Mouse (Mus musculus): ENCODE data around the gene Cela3a. TPM values are rescaled to one million over a fixed set of nuclear protein-coding genes. Genes with fewer than 3 reads are reported as not detected.

Cela3a gene
- not detected in 2 replicates for polyA plus RNA-seq (2014; fragmentation: Nextera tagmentation; extraction: Ambion mirVana)

GRCm38 (mm10) chr4:137409691-137410090 lies at the start of gene Cela3a:
Gene Cela3a (minus strand): TSS chr4:137409791.
- H3K27ac ChIP-seq (ENCODE audit: low read depth, low read length), result no peak within 1 kb of the TSS

GRCm38 (mm10) chr4:137458861-137459260 lies 49.3 kb upstream of the Cela3a start:
- Histone ChIP-seq H3K4me1 (ENCODE audit: control insufficient read depth, insufficient read depth, low read length) (peaks cover 15% of the 10 kb centered on the region), H3K36me3 (ENCODE audit: control insufficient read depth, insufficient read depth, low read length) (no peaks in the 10 kb centered on the region), H3K4me3 (ENCODE audit: low read depth, low read length) (no peak overlapping the region), H3K27ac (ENCODE audit: low read depth, low read length) (no peak overlapping the region), H3K9me3 (replicated peaks; ENCODE audit: control insufficient read depth, low read length) (no peaks in the 10 kb centered on the region), H3K9ac (ENCODE audit: low read depth, low read length) (no peak overlapping the region), H3K27me3 (ENCODE audit: control insufficient read depth, insufficient read depth, low read length) (no peaks in the 10 kb centered on the region), H3K4me2 (no peak overlapping the region)
- WGBS (ENCODE audit: insufficient replicate concordance), result 48% methylated on average over 5 of the region's 5 CpGs
- no peak for ATAC-seq (replicated peaks; ENCODE audit: insufficient number of reproducible peaks, low FRiP score, low TSS enrichment)

More at GRCm38 (mm10) chr4:137409691-137410090, at the start of gene Cela3a:
- no peaks in the 10 kb centered on the region for H3K9me3 ChIP-seq (replicated peaks; ENCODE audit: control insufficient read depth, low read length)
- no peak within 1 kb of the TSS for H3K4me2 ChIP-seq
- H3K9ac ChIP-seq (ENCODE audit: low read depth, low read length), result no peak within 1 kb of the TSS
- WGBS (ENCODE audit: insufficient replicate concordance), result 73% methylated on average over 5 of the region's 5 CpGs
- no peak within 1 kb of the TSS for H3K4me3 ChIP-seq (ENCODE audit: low read depth, low read length)
- no peaks in the 10 kb centered on the region for H3K36me3 ChIP-seq (ENCODE audit: control insufficient read depth, insufficient read depth, low read length)
- no peak for ATAC-seq (replicated peaks; ENCODE audit: insufficient number of reproducible peaks, low FRiP score, low TSS enrichment)
- H3K27me3 ChIP-seq (ENCODE audit: control insufficient read depth, insufficient read depth, low read length), result no peaks in the 10 kb centered on the region
- no peaks in the 10 kb centered on the region for H3K4me1 ChIP-seq (ENCODE audit: control insufficient read depth, insufficient read depth, low read length)

DNA sequence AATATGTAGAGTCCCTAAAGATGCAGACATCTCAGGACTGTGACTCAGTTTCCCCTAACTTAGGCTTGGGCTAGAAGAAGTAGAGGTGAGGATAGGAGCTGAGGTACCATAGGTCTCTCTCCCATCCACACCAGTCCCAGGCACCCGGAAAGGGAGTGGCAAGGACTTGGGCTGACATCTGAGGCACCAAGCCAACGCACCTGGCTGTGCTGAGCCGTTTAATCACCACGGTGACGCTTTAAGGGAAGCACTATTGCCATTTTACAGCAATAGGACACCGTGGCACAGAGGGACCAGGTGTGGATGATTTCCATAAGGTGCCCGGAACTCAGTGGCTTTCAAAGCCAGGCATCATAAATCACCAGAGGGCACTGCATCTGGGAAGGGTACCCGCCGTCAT lies 48.7 kb upstream of the Cela3a start:
- H3K9me3 ChIP-seq (replicated peaks; ENCODE audit: control insufficient read depth, low read length), result no peaks in the 10 kb centered on the region
- H3K9ac ChIP-seq (ENCODE audit: low read depth, low read length), result no peak overlapping the region
- H3K27ac ChIP-seq (ENCODE audit: low read depth, low read length), result no peak overlapping the region
- 83% methylated on average over 9 of the region's 9 CpGs for WGBS (ENCODE audit: insufficient replicate concordance)
- no peak overlapping the region for H3K4me3 ChIP-seq (ENCODE audit: low read depth, low read length)
- H3K4me1 ChIP-seq (ENCODE audit: control insufficient read depth, insufficient read depth, low read length), result peaks cover 15% of the 10 kb centered on the region
- no peak for ATAC-seq (replicated peaks; ENCODE audit: insufficient number of reproducible peaks, low FRiP score, low TSS enrichment)
- H3K4me2 ChIP-seq, result no peak overlapping the region
- no peaks in the 10 kb centered on the region for H3K36me3 ChIP-seq (ENCODE audit: control insufficient read depth, insufficient read depth, low read length)
- H3K27me3 ChIP-seq (ENCODE audit: control insufficient read depth, insufficient read depth, low read length), result no peaks in the 10 kb centered on the region

DNA sequence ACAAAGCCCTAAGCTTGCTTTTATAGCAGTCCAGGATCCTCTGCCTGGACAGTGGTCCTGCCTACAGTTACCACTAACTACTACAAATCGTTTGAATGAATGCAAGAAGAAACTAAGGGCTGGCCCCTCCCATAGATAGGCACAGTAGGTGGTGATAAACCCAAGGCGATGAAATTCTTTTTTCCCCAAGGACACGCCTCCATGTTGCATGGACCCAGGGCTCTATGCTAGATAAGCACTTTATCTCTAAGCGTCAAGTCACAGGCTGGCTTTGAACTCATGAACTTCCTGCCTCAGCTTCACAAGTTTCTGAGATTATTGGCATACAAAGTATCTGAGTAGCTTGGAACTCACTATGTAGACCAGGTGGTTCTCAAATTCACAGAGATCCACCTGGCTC lies 47.7 kb upstream of the Cela3a start:
- H3K27ac ChIP-seq (ENCODE audit: low read depth, low read length), result no peak overlapping the region
- H3K4me2 ChIP-seq, result no peak overlapping the region
- H3K4me1 ChIP-seq (ENCODE audit: control insufficient read depth, insufficient read depth, low read length), result peaks cover 15% of the 10 kb centered on the region
- no peaks in the 10 kb centered on the region for H3K9me3 ChIP-seq (replicated peaks; ENCODE audit: control insufficient read depth, low read length)
- 28% methylated on average over 4 of the region's 4 CpGs for WGBS (ENCODE audit: insufficient replicate concordance)
- H3K9ac ChIP-seq (ENCODE audit: low read depth, low read length), result no peak overlapping the region
- no peak for ATAC-seq (replicated peaks; ENCODE audit: insufficient number of reproducible peaks, low FRiP score, low TSS enrichment)
- no peaks in the 10 kb centered on the region for H3K36me3 ChIP-seq (ENCODE audit: control insufficient read depth, insufficient read depth, low read length)
- no peaks in the 10 kb centered on the region for H3K27me3 ChIP-seq (ENCODE audit: control insufficient read depth, insufficient read depth, low read length)
- H3K4me3 ChIP-seq (ENCODE audit: low read depth, low read length), result no peak overlapping the region

DNA sequence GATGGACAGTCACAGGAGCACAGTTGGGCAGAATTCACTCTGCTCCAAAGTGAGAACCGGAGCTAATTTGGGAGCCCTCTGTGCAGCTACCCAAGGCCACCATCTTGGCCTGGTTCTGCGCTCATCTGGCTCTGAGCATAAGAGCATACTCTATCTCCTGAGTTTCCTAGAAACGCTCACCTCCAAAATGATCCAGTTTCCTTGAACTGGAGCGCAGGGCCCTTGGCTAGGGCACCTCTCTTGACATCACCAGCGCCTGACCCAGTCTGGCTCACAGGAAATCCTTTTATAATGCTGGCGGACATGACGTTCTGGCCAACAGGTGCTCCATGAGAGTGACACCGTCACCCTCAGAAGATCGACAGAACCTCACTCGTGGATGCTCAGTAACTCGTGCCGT lies 47.0 kb upstream of the Cela3a start:
- 82% methylated on average over 12 of the region's 12 CpGs for WGBS (ENCODE audit: insufficient replicate concordance)

GRCm38 (mm10) chr4:137454582-137454981 lies 45.0 kb upstream of the Cela3a start:
- Histone ChIP-seq H3K27me3 (ENCODE audit: control insufficient read depth, insufficient read depth, low read length) (no peaks in the 10 kb centered on the region), H3K27ac (ENCODE audit: low read depth, low read length) (no peak overlapping the region), H3K9me3 (replicated peaks; ENCODE audit: control insufficient read depth, low read length) (no peaks in the 10 kb centered on the region), H3K36me3 (ENCODE audit: control insufficient read depth, insufficient read depth, low read length) (no peaks in the 10 kb centered on the region), H3K4me3 (ENCODE audit: low read depth, low read length) (no peak overlapping the region), H3K9ac (ENCODE audit: low read depth, low read length) (no peak overlapping the region), H3K4me1 (ENCODE audit: control insufficient read depth, insufficient read depth, low read length) (peaks cover 7% of the 10 kb centered on the region; the same call in 1 of the 2 replicates), H3K4me2 (no peak overlapping the region)
- WGBS (ENCODE audit: insufficient replicate concordance), result 77% methylated on average over 14 of the region's 14 CpGs
- no peak for ATAC-seq (replicated peaks; ENCODE audit: insufficient number of reproducible peaks, low FRiP score, low TSS enrichment)

More for the DNA sequence above, 47.0 kb upstream of the Cela3a start:
- ATAC-seq (replicated peaks; ENCODE audit: insufficient number of reproducible peaks, low FRiP score, low TSS enrichment), result no peak
- no peak overlapping the region for H3K4me2 ChIP-seq
- no peak overlapping the region for H3K27ac ChIP-seq (ENCODE audit: low read depth, low read length)
- H3K36me3 ChIP-seq (ENCODE audit: control insufficient read depth, insufficient read depth, low read length), result no peaks in the 10 kb centered on the region
- H3K9me3 ChIP-seq (replicated peaks; ENCODE audit: control insufficient read depth, low read length), result no peaks in the 10 kb centered on the region
- peaks cover 13% of the 10 kb centered on the region for H3K4me1 ChIP-seq (ENCODE audit: control insufficient read depth, insufficient read depth, low read length)
- H3K9ac ChIP-seq (ENCODE audit: low read depth, low read length), result no peak overlapping the region
- H3K27me3 ChIP-seq (ENCODE audit: control insufficient read depth, insufficient read depth, low read length), result no peaks in the 10 kb centered on the region
- no peak overlapping the region for H3K4me3 ChIP-seq (ENCODE audit: low read depth, low read length)

DNA sequence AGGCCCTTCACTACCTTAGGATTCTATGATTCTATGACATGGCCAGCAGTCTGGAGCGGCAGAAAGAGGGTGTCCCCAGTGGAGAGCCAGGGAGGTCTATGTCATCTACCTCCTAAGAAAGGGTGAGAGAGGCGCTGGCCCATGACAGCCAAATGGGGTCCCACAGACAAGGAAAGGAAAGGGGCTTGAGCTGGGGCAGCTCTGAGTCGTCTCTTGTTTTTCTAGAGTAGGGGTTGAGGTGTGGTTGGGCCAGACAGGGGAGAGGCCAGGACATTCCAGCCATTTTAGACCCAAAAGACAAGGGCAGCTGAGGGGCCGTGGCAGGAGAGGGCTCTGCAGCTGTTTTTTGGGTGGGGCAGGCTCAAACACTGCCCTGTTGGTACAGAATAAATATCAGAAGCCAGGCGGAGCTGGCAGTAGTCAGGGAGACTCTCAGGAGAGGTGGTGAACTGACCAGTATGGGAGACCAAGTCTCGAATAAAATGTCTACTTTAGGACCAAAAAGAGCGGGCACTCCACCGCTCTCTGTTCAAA lies 43.7 kb upstream of the Cela3a start, which contains the start of gene 1700013G24Rik:
Gene 1700013G24Rik (plus strand): TSS at position 51 of the 534 bp plus-strand sequence.
- WGBS (ENCODE audit: insufficient replicate concordance), result 80% methylated on average over 8 of the region's 8 CpGs
- H3K36me3 ChIP-seq (ENCODE audit: control insufficient read depth, insufficient read depth, low read length), result no peaks in the 10 kb centered on the region
- no peak within 1 kb of the TSS for H3K4me2 ChIP-seq
- H3K9me3 ChIP-seq (replicated peaks; ENCODE audit: control insufficient read depth, low read length), result no peaks in the 10 kb centered on the region
- ATAC-seq (replicated peaks; ENCODE audit: insufficient number of reproducible peaks, low FRiP score, low TSS enrichment), result no peak
- no peak within 1 kb of the TSS for H3K4me3 ChIP-seq (ENCODE audit: low read depth, low read length)
- no peak within 1 kb of the TSS for H3K27ac ChIP-seq (ENCODE audit: low read depth, low read length)
- H3K4me1 ChIP-seq (ENCODE audit: control insufficient read depth, insufficient read depth, low read length), result peaks cover 15% of the 10 kb centered on the region
- H3K9ac ChIP-seq (ENCODE audit: low read depth, low read length), result no peak within 1 kb of the TSS
- H3K27me3 ChIP-seq (ENCODE audit: control insufficient read depth, insufficient read depth, low read length), result no peaks in the 10 kb centered on the region

GRCm38 (mm10) chr4:137452190-137452589 lies 42.6 kb upstream of the Cela3a start:
- Histone ChIP-seq H3K27me3 (ENCODE audit: control insufficient read depth, insufficient read depth, low read length) (no peaks in the 10 kb centered on the region), H3K36me3 (ENCODE audit: control insufficient read depth, insufficient read depth, low read length) (no peaks in the 10 kb centered on the region), H3K9ac (ENCODE audit: low read depth, low read length) (no peak overlapping the region), H3K27ac (ENCODE audit: low read depth, low read length) (no peak overlapping the region), H3K4me2 (no peak overlapping the region), H3K9me3 (replicated peaks; ENCODE audit: control insufficient read depth, low read length) (no peaks in the 10 kb centered on the region), H3K4me3 (ENCODE audit: low read depth, low read length) (no peak overlapping the region), H3K4me1 (ENCODE audit: control insufficient read depth, insufficient read depth, low read length) (peaks cover 20% of the 10 kb centered on the region)
- no peak for ATAC-seq (replicated peaks; ENCODE audit: insufficient number of reproducible peaks, low FRiP score, low TSS enrichment)
- 87% methylated on average over 6 of the region's 6 CpGs for WGBS (ENCODE audit: insufficient replicate concordance)

DNA sequence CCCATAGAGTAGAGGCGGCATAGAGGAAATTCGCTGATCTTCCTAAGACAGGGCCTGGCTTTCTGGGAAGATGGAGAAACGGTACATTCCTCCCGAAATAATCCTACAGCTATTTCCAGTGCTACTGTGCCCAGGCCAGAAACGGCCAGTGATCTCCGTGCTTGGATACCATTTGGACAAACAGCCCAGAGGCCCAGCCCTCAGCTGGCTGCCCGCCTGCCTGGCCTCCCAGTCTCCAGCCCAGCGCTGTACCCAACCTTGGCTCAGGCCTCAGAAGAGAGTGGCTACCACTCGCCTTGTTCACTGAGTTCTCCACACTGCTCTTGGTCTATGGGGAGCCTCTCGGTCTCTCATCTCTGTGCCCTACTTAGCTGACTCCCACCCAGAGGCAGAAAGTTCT lies 40.1 kb upstream of the Cela3a start:
- H3K4me1 ChIP-seq (ENCODE audit: control insufficient read depth, insufficient read depth, low read length), result peaks cover 18% of the 10 kb centered on the region
- no peak overlapping the region for H3K9ac ChIP-seq (ENCODE audit: low read depth, low read length)
- H3K4me3 ChIP-seq (ENCODE audit: low read depth, low read length), result no peak overlapping the region
- no peak overlapping the region for H3K4me2 ChIP-seq
- no peak overlapping the region for H3K27ac ChIP-seq (ENCODE audit: low read depth, low read length)
- 62% methylated on average over 10 of the region's 10 CpGs for WGBS (ENCODE audit: insufficient replicate concordance)
- no peak for ATAC-seq (replicated peaks; ENCODE audit: insufficient number of reproducible peaks, low FRiP score, low TSS enrichment)
- H3K27me3 ChIP-seq (ENCODE audit: control insufficient read depth, insufficient read depth, low read length), result no peaks in the 10 kb centered on the region
- H3K9me3 ChIP-seq (replicated peaks; ENCODE audit: control insufficient read depth, low read length), result no peaks in the 10 kb centered on the region
- no peaks in the 10 kb centered on the region for H3K36me3 ChIP-seq (ENCODE audit: control insufficient read depth, insufficient read depth, low read length)

Measured in heart, embryonic 11.5 days (tissue).